Mouse (Mus musculus) right cerebral cortex, postnatal 14 days (tissue): Measurements from ENCODE around the gene Ube2j1.
"Not testable (repeated sequence)": the region's sequence is repeated elsewhere in the genome, so short reads cannot be mapped to it uniquely, and the experiment has no call there.

Experiments
- DNase-seq: peaks from one replicate; pipeline ENCODE4 v3.0.0; 2022

The Ube2j1 gene

DNA sequence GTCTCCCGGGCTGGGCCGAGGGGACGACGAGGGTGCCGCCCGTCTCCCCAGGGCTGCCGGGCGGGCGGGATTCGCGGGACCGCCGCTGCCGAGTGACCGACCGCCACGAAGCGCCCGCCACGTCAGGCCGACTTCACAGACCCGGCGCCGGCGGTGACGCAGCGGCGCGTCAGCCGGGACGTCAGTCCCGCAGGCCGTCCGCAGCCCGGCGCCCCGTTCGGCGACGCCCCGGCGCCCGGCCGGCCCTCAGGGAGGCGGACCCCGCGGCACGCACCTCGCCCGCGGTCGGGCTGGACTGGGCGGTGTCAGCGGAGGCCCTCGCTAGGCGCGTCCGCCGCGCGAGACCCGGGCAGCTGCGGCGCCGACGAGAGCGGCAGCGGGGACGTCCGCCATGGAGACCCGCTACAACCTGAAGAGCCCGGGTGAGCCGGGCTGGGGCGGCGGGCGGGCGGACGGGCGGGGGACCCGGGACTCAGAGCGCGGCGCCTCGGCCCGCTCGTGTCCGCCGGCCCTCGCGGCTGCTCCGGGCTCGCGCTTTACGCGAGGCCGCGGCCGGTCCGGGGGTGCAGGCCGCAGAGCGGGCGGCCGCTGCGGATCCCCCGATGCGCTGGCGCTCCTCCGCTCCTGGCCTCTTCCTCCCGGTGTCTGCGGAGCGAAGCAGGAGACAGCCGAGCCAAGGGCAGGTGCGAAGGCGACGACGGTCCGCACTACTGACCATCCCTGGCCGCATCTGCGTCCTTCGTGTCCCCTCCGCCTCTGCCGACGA is at the start of gene Ube2j1:
Ube2j1 (plus strand) TSS at position 222 of the 766 bp plus-strand sequence.
- peak; percentile 89 for DNase-seq

DNA sequence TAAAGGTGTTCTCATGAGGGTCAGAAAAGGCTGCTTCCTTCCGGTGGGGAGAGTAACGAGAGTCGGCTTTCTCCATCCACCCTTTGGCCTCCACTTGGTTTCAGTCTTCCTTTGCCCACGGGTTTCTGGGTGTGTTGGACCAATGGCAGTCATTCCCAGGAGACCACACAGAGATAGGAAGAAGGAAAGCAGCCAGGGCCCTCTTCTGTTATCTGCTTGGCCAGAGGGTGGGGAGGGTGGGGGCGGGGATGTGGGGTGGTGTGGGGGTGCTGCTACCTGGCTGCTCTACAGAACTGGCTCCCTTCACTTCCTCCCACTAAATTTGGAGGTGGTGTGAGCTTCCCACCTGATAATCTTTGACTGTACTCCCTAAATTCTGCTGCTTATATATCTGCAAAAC is 49.6 kb upstream of the Ube2j1 start:
- DNase-seq: no peak

DNA sequence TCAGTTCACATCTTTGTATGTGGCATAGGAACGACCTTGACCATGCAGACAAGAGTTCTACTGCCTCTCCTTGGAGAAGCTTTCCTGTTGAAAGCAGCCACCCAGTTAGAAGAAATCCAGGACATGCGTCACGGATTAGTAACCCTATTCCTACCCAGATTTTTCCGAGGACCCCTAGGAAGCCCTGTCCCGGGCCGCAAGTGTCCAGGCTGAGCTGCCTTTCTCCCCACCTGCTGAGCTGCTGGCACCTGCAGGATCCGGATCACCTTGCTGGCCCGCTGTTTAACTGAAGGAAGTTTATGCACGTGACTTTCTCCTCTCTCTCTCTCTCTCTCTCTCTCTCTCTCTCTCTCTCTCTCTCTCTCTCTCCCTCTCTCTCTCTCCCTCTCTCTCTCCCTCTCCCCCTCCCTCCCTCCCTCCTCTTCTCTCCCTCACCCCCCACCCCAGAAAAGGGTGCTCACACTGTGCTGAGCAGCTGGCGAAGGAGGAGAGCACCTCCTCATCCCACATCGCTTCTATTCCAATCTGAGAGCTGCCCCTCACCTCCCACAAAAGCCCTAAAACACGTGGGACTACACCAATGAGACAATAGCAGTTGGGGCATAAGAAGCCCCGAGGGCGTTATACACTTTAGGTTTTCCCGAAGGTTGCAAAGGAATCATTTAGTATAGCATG is 49.0 kb upstream of the Ube2j1 start:
- peak; percentile 14 for DNase-seq

DNA sequence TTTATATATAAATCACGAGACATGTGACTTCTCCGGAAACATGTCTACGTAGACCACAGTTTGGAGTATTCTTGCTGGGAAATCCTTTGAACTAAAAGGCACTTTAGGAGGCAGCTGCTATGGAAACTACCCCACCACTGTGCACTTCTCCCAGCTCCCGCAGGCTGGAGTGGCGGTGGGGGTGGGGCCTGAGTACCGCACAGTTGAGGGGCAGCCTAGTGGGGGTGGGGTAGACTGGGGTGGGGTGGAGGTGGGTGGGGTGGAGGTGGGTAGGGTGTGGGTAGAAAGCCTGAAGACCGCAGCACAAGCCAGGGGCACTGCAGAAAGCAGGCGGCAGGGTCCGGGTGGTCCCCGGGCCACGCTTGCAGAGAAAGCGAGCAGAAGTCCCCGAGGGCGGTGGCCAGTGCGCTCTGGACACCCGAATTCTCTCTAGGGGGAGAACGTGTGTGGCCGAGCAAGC is 48.5 kb upstream of the Ube2j1 start, which contains the start of gene Rragd:
Rragd (plus strand) TSS at position 322 of the 460 bp plus-strand sequence.
- peak; percentile 61 for DNase-seq

DNA sequence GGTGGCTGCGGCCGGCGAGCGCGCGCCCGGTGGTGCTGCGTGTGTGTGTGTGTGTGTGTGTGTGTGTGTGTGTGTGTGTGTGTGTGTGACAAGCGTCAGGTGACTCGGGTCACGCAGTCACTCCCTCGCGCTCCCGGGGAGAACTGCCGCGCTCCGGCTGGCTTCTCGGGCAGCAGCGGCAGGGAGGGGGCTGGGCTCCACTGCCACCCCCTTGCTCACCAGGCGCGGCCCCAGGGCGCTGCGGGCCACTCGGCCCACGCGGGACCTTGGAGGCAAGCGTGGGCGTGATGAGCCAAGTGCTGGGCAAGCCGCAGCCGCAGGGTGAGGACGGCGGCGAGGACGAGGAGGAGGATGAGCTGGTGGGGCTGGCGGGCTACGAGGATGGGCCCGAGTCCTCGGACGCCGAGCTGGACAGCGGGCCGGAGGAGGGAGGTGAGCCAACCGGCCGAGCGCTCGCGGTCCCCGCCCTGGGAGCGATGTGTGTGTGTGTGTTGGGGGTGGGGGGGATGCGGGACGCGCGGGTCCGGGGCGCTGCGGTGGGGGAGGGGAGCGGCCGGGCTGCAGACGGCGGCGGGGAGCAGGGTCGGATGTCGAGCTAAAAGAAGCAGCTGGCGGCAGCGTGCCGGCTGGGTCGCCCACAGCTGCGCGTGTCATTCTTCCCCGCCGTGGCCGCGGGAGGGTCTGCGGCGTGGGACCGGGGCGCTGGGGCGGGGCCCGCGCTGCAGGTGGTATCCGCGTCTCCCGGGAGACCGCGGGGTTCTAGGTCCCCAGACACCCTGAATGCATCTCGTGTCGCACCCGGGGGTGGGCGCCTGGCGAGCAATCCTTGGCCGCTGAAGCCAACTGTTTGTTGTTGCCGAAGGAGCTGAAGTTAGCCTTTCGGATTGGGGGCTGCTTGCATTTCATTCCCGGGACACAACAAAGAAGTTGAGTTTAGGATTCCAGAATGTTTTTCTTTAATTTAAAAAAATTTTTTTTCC is 47.8 kb upstream of the Ube2j1 start:
- peak; percentile 70 for DNase-seq

DNA sequence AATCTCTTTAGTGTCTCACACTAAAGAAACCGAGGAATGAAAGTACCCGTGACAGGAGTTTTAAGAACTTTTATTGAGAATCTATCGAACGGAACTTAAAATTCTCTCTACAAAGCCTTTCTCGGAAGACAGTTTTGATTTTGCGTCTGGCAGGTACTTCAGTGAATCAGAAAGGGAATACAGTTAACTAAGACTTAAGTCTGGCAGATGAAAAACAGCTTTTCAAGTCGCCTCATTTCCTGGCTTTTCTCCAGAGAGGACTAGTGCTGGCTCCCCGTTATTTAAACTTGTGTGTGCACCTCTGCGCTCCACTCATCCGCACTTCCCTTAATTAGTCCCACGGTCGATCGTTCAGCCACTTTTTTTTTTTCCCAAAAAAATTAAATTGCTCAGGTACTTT is 47.0 kb upstream of the Ube2j1 start:
- no peak for DNase-seq

DNA sequence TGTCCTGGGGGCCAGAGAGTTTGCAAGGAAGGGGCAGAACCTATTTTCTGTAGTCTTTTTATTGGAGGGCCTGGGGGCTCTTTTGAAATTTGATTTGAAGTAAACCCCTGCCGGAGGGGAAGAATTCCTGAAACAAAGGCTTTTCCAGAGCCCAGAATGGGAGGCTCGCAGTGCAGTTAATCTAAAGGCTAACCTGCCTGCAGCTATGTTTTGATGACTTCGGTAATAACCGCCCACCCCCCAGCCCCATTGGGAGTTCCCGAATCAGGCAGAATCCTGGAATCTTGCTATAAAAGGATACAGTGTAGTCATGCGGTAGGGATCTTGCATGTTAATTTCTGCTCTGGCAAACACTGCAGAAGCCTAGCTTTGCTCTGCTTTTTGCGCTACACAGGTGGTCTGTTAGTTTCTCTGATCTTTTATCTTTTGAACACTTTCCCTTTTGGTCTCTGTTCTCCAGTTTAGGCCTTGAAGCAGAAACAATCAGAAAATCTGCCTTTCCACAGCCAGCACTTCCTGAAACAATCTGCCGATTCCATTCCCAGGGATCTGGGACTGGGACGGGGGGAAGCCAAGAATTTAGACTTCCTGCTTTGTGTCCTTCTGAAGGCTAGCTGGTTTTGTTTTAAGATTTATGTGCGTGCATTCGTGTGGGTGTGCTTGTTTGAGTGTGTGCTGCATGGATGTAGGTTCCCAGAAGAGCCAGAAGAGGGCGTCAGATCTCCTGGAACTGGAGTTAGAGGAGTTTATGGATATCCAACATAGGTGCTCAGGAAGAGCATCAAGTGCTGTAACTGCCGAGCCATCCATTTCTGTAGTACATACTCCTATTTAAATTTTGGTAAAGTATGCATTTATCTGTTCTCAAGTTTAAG is 46.2 kb upstream of the Ube2j1 start:
- no peak for DNase-seq

DNA sequence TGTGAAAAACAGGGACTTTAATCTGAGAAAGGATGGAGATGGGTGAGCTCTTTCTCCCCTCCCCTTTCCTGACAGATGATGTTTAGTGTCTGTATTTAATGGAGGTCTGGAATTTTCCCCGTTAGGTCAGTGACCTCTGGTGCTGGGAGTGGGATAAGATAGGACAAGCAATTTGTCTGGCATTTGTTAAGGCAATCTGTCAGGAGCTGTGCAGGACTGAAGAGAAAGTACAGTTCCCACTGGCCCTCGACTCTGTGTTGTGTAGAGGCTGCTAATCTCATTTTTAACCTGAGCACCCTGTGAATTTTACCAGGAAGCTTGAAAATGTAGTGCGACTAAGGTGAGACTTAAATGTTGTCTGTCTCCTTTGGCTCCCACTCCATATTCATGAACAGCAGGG is 45.5 kb upstream of the Ube2j1 start:
- no peak for DNase-seq

DNA sequence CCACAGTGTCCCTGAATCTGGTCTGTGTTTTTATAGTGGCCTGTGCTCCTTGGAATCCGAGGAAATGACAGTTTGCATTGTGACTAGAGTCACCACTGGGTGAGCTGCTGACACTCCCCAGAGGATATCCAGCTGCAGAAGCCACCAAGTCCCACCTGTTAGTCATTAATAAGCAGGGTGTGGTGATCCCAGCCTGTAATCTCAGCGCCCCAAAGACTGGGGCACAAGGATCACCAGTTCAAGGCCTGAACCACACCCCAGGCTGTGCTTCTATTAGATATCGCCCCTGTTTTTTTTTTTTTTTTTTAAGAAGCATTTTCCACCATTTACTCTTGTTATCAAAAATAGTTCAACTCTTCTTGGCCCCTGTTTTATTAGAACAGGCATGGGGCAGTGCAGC is 44.2 kb upstream of the Ube2j1 start:
- no peak for DNase-seq

DNA sequence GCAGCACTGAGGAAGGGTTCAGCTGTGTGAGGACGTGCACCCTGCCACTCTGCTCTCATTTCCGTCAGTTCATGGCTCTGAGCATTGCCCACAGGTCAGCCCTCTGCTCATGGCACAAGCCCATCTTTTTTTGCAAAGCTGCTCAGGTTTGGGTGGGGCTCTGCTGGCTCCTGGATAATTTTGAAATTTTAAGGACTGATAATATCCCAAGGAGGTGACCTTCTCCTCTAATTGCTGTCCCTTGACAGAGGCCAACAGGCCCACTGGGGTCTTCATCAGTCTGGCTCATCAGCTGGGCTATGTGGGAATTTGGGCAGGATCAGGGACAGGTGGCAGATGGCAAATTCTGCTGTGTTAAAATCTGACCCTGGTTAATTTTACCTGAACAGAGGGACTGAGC is 41.9 kb upstream of the Ube2j1 start:
- DNase-seq: no peak

DNA sequence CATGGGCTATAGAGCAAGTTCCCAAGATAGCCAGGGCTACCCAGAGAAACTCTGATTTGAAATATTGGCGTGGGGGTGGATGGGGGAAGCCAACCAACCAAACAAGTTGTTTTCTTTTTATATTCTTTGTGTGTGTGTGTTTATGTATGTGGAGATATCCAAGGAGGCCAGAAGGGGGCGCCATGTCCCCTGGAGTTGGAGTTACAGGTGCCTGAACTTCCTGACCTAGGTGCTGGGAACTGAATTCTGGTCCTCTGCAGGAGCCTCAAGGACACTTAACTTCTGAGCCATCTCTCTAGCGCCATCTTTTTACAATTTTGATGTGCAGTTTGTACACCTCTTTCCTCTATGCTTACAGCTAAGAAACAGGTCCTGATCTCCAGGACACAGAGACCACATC is 37.0 kb upstream of the Ube2j1 start:
- DNase-seq: no peak

DNA sequence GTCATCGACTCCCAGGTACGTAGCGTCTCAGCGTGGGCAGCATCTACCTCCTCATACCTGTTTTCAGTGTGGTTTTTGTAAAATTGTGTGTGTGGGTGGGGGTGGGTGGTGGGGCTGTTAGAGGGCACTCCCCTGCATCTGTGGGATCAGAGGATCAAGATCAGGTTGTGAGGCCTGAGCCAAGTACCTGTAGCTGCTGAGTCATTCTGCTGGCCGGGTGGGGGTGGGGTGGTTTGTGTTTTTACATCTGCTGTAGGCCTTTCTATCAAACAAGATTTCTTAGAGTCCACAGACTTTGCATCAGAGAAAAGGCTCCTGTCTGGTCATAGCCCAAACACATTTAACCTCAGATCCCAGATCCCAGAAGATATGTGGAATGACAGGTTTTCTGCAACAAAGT is 35.1 kb upstream of the Ube2j1 start:
- DNase-seq: no peak

DNA sequence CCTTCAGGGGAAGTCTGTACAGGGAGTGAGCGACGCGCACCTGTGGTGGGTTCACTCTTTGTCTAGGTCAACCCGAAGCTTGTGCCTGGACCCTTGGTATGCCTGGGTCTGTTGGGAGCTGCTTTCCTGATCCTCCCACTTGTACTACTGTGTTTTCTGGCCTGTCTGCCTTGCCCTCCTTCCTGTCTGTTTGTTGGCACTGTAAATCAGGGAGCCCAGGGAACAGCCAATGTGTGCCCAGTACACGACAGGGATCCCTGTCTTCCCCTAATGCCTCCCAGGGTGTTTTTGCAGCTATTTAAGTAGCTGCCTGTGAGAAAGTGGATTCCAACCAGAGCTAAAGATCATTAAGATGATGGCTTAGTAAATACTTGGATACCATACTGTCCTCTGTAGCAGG is 33.6 kb upstream of the Ube2j1 start:
- no peak for DNase-seq

DNA sequence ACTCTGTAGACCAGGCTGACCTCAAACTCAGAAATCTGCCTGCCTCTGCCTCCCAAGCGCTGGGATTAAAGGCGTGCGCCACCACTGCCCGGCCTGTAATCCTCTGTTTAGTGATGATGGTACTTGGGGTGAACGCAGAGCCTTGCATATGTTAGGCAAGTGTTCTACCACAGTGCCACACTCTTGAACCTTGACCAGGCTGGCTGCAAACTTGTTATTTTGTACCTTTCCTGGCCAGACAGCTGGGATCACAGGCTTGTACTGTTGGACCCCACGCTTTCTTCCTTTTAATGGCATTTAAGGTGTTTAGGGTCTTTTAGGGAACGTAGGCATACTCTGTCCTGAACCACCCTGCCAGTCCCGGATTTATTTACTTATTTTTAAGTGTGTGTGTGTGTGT is 32.2 kb upstream of the Ube2j1 start:
- no peak for DNase-seq

DNA sequence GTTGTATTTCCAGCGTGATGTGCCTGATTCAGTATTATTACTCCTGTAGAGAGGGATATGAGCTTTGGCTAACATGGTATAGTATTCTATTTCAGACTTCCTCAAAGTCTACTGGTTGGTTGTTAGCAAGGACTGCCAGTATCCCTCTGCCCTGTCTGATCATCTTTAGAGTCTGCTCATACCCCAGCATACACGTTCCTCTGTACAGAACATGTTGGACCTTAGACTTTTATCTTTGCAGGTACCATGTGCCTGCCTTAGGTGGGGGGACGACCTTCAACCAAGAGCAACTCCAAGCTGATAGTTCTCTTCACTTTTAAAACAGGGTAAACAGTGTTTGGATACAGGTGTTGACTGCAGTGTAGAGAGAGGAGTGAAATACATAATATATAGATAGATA is 29.1 kb upstream of the Ube2j1 start:
- DNase-seq: no peak

DNA sequence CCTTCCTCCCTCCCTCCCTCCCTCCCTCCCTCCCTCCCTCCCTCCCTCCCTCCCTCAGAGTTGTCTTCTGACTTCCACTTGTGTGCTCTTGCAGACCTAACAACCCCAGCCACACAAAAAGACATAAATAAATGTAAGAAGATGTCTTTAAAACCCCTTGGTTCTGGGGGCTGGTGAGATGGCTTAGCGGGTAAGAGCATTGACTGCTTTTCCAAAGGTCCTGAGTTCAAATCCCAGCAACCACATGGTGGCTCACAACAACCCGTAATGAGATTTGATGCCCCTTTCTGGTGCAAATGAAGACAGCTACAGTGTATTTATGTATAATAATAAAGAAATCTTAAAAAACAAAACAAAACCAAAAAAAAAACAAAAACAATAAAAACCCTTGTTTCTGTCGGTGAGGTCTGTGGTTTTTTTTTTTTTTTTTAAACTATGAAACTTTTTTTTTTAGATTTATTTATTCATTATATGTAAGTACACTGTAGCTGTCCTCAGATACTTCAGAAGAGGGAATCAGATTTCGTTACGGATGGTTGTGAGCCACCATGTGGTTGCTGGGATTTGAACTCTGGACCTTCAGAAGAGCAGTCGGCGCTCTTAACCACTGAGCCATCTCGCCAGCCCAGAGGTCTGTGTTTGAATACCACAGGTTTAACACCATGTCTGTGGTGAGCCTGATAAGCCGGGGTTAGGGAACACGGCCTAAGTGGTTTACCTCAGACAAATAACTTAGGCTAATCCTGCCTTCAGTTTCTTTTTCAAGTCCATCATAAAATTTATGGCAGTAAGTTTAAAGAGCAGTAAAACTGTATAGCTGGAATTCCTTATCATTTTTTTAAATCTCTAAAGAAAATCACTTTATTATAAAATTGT is 25.4 kb upstream of the Ube2j1 start:
- DNase-seq: not testable (repeated sequence)

DNA sequence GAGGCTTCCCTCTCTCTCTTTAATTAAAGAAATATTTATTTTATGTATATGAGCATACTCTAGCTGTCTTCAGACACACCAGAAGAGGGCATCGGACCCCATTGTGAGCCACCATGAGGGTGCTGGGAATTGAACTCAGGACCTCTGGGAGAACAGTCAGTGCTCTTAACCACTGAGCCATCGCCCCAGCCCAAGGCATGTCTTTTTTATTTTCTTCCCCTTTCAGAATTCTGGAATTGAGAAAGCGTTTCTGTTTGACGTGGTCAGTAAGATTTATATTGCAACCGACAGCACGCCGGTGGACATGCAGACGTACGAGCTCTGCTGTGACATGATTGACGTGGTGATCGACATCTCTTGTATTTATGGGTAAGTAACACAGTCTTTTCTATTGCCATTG is 24.4 kb upstream of the Ube2j1 start:
- DNase-seq: no peak

DNA sequence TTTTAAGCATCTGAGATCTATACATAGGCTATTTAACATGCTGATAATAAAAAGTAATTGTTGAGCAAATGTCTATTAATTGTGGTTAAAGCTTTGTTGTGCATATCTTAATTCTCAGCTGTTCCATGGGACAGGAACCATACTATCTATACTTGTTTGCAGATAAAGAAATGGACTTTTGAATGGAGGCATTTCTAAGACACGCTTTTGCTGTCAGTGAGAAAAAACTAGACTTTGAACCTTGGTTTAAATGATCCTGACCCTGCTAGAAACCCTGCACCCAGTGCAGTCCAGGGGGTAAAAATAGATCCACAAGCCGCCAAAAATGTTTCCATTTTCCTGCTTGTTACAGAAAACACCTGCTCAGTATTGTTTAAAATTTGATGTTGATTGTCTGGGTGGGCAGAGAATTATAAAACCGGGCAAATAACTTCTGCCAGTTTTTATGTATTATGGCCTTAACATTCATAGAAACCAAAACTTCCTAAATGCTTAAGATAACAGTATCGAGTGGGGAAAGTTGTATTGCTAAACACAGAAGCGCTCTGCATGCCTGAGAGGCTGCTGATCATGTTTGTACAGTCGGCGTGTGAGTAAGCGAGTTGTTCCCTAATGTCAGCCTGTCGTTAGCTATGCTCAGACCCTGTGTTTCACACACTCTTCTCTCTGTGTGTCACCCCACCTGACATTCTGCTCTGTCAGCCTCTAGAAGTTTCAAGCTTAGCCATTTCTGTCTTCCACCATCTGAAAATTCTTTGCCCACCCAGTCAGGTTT is 23.6 kb upstream of the Ube2j1 start:
- no peak for DNase-seq

DNA sequence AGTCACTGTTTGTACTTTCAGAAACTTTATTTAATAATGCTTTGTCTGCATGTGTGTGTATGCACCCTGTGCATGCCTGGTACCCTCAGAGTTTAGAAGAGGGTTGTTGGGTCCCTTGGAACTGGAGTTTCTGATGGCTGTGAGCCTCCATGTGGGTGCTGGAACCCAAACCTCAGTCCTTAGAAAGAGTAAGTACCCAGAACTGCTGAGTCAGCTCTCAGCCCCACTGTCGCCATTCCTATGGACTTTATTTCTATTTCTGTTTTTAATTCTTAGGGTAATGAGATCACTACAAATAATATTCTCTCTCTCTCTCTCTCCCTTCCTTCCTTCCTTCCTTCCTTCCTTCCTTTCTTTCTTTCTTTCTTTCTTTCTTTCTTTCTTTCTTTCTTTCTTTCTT is 21.1 kb upstream of the Ube2j1 start:
- no peak for DNase-seq

DNA sequence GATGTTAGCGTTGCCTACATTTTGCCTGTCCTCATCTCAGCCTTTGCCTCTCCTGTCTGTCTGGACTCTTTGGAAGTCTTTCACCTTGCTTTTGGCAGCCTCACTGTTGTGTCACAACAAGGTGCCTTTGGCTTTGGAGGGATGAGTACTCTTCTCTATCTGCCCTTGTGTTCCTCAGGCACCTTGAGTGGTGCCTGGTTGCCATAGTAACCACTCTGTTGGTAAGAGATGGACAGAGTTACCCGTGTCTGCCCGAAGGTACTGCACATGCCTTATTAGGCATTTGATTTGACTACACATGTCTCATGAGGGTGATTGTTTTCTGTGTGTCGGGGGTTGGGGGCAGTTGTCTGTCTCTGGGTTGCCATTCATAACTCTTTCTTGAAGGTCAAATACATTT is 18.7 kb upstream of the Ube2j1 start:
- DNase-seq: no peak
